Mouse (Mus musculus) layer of hippocampus, adult 9-11 months (tissue): Measurements from ENCODE around the gene Lrrc2.
A peak's percentile ranks its signal among the peaks of the same experiment; 100 is the strongest.

ENCODE experiments used
- DNase-seq: peaks from one replicate; pipeline ENCODE4 v3.0.0; 2022

Lrrc2 gene

GRCm38 (mm10) chr9:110948813-110949310, 2.5 kb upstream of the Lrrc2 start:
- DNase-seq: no peak

- DNase-seq: no peak
These were observed 1.2 kb upstream of the Lrrc2 start for GRCm38 (mm10) chr9:110950109-110950508.

- DNase-seq: no peak
These were observed 521 bp downstream of the Lrrc2 start for GRCm38 (mm10) chr9:110951866-110952265.

- DNase-seq: no peak
These were observed 1.1 kb downstream of the Lrrc2 start for GRCm38 (mm10) chr9:110952398-110952797.

GRCm38 (mm10) chr9:110952931-110953549, 1.7 kb downstream of the Lrrc2 start:
- no peak for DNase-seq

GRCm38 (mm10) chr9:110953550-110954461, 2.5 kb downstream of the Lrrc2 start:
- DNase-seq: peak; percentile 65

GRCm38 (mm10) chr9:110954681-110955445, 3.5 kb downstream of the Lrrc2 start:
- no peak for DNase-seq

GRCm38 (mm10) chr9:110955962-110956361, 4.6 kb downstream of the Lrrc2 start:
- no peak for DNase-seq

GRCm38 (mm10) chr9:110959669-110960068, 8.3 kb downstream of the Lrrc2 start:
- no peak for DNase-seq

GRCm38 (mm10) chr9:110960230-110961149, 9.1 kb downstream of the Lrrc2 start:
- DNase-seq: no peak

GRCm38 (mm10) chr9:110961386-110961785, 10.0 kb downstream of the Lrrc2 start:
- DNase-seq: no peak

GRCm38 (mm10) chr9:110963566-110964115, 12.3 kb downstream of the Lrrc2 start:
- DNase-seq: no peak

- DNase-seq: no peak
These were observed 13.9 kb downstream of the Lrrc2 start for GRCm38 (mm10) chr9:110965062-110965909.

- no peak for DNase-seq
These were observed 14.5 kb downstream of the Lrrc2 start for GRCm38 (mm10) chr9:110965910-110966231.

- DNase-seq: no peak
These were observed 28.1 kb downstream of the Lrrc2 start for GRCm38 (mm10) chr9:110979411-110979810.

GRCm38 (mm10) chr9:110982351-110982750, 31.0 kb downstream of the Lrrc2 start:
- DNase-seq: no peak

- DNase-seq: no peak
These were observed 32.8 kb downstream of the Lrrc2 start for GRCm38 (mm10) chr9:110984096-110984495.

GRCm38 (mm10) chr9:110985541-110985940, 34.2 kb downstream of the Lrrc2 start:
- DNase-seq: no peak

- no peak for DNase-seq
These were observed 34.6 kb downstream of the Lrrc2 start for GRCm38 (mm10) chr9:110985951-110986350.

GRCm38 (mm10) chr9:110987331-110987730, 36.0 kb downstream of the Lrrc2 start:
- DNase-seq: no peak

- DNase-seq: no peak
These were observed 36.7 kb downstream of the Lrrc2 start for GRCm38 (mm10) chr9:110988078-110988477.
